Mouse (Mus musculus) ES-Bruce4 (cell line): ENCODE measurements at regions not wholly inside any gene's neighbourhood (a gene's known extent, or its start where the extent isn't known, plus 50 kb on each side); places are given as distances from the start of the nearest gene placed in this dataset.

Source experiments
- CTCF ChIP-seq: IDR thresholded peaks from one replicate; pipeline ENCODE4 v1.8.1; 2011; ENCODE audit warnings: low read depth, low read length
- EP300 ChIP-seq: IDR thresholded peaks from 2 replicates; pipeline ENCODE4 v1.6.1; 2011; ENCODE audit warnings: low read depth, low read length; ENCODE audit not compliant: insufficient read depth
- POLR2A ChIP-seq: IDR thresholded peaks from one replicate; pipeline ENCODE4 v1.8.1; 2011; ENCODE audit warnings: low read length; ENCODE audit not compliant: insufficient read depth

GRCm38 (mm10) chr3:54083634-54084033 is 72.2 kb upstream of the Trpc4 start:
- no peak for TF ChIP-seq POLR2A
- TF ChIP-seq CTCF: no peak
- TF ChIP-seq EP300: no peak
